8 mouse cellular contexts compared by ENCODE assay signal in genomic region chr13:114818513-114818912, GRCm38 (mm10). TPM values are rescaled to one million over a fixed set of nuclear protein-coding genes. Genes with fewer than 3 reads are reported as not detected.
A peak's percentile ranks its signal among the peaks of the same experiment; 100 is the strongest.
DNase-seq lines count a peak whose midpoint lies in the region; ATAC-seq and TF ChIP-seq lines count a peak whose summit lies in the region.

No protein-coding gene starts in this region.

- TF ChIP-seq CTCF in lung, embryonic 14.5 days (IDR thresholded peaks at IDR 0.05; ENCODE audit: low read depth), result no peak

- peak overlapping the region; percentile 87 for H3K4me2 ChIP-seq in lung, embryonic 14.5 days
- peak overlapping the region; percentile 70 for H3K4me2 ChIP-seq in forebrain, embryonic 14.5 days (ENCODE audit: low read length)
- peak overlapping the region; percentile 87 for H3K4me2 ChIP-seq in midbrain, embryonic 14.5 days (ENCODE audit: low read length)

- H3K4me1 ChIP-seq in lung, embryonic 14.5 days (ENCODE audit: insufficient read depth), result no peaks in the 10 kb centered on the region; the same call in 1 of the 2 replicates
- H3K4me1 ChIP-seq in forebrain, embryonic 14.5 days (ENCODE audit: control insufficient read depth, insufficient read depth, low read length), result peaks cover 9% of the 10 kb centered on the region
- H3K4me1 ChIP-seq in midbrain, embryonic 14.5 days (ENCODE audit: control insufficient read depth, insufficient read depth, low read length), result peaks cover 10% of the 10 kb centered on the region; the same call in 1 of the 2 replicates

- H3K9me3 ChIP-seq in lung, embryonic 14.5 days (ENCODE audit: low read depth, low read length), result no peaks in the 10 kb centered on the region
- no peaks in the 10 kb centered on the region for H3K9me3 ChIP-seq in forebrain, embryonic 14.5 days (replicated peaks; ENCODE audit: control insufficient read depth, low read length)
- no peaks in the 10 kb centered on the region for H3K9me3 ChIP-seq in midbrain, embryonic 14.5 days (ENCODE audit: control insufficient read depth, low read length)

- H3K36me3 ChIP-seq in lung, embryonic 14.5 days (ENCODE audit: insufficient read depth), result peaks cover 12% of the 10 kb centered on the region; the same call in 1 of the 2 replicates
- peaks cover 17% of the 10 kb centered on the region; the same call in 1 of the 2 replicates for H3K36me3 ChIP-seq in forebrain, embryonic 14.5 days (ENCODE audit: control insufficient read depth, insufficient read depth, low read length)
- no peaks in the 10 kb centered on the region for H3K36me3 ChIP-seq in midbrain, embryonic 14.5 days (ENCODE audit: control insufficient read depth, insufficient read depth, low read length)

- H3K4me3 ChIP-seq in lung, embryonic 14.5 days (ENCODE audit: low read depth, low read length), result peak overlapping the region; percentile 71
- H3K4me3 ChIP-seq in forebrain, embryonic 14.5 days (ENCODE audit: low read depth, low read length), result peak overlapping the region; percentile 63
- H3K4me3 ChIP-seq in midbrain, embryonic 14.5 days (replicated peaks; ENCODE audit: low read depth, low read length), result peak overlapping the region; percentile 72

- H3K27me3 ChIP-seq in lung, embryonic 14.5 days (ENCODE audit: insufficient read depth, low read length), result no peaks in the 10 kb centered on the region
- H3K27me3 ChIP-seq in forebrain, embryonic 14.5 days (replicated peaks; ENCODE audit: control insufficient read depth, insufficient read depth, low read length), result no peaks in the 10 kb centered on the region
- H3K27me3 ChIP-seq in midbrain, embryonic 14.5 days (ENCODE audit: control insufficient read depth, insufficient read depth, low read length), result no peaks in the 10 kb centered on the region

- peak; percentile 19 for DNase-seq in lung, embryonic 14.5 days
- DNase-seq in lung, postnatal 14 days, result no peak
- peak; percentile 50 for DNase-seq in adrenal gland, postnatal 14 days
- DNase-seq in forebrain, embryonic 14.5 days (ENCODE audit: low spot score), result no peak
- DNase-seq in kidney, postnatal 25 days, result peak; percentile 32 to 47
- no peak for DNase-seq in midbrain, embryonic 14.5 days
- no peak for DNase-seq in right cerebral cortex, postnatal 36 days (ENCODE audit: low spot score in 2 of 2)
- DNase-seq in frontal cortex, postnatal 25 days (ENCODE audit: low spot score in 2 of 2), result no peak

- H3K27ac ChIP-seq in lung, embryonic 14.5 days (ENCODE audit: low read depth), result no peak overlapping the region
- no peak overlapping the region for H3K27ac ChIP-seq in forebrain, embryonic 14.5 days (ENCODE audit: low read depth, low read length)
- no peak overlapping the region for H3K27ac ChIP-seq in midbrain, embryonic 14.5 days (replicated peaks; ENCODE audit: low read depth, low read length)

- H3K9ac ChIP-seq in lung, embryonic 14.5 days, result peak overlapping the region; percentile 72
- H3K9ac ChIP-seq in forebrain, embryonic 14.5 days (ENCODE audit: low read length), result peak overlapping the region; percentile 70
- H3K9ac ChIP-seq in midbrain, embryonic 14.5 days (replicated peaks; ENCODE audit: low read length), result peak overlapping the region; percentile 61

- peak; percentile 73 for ATAC-seq in lung, embryonic 14.5 days (ENCODE audit: insufficient read depth)
- ATAC-seq in forebrain, embryonic 14.5 days, result peak; percentile 79
- peak; percentile 59; the same call in 1 of the 2 replicates for ATAC-seq in midbrain, embryonic 14.5 days (ENCODE audit: low FRiP score, low TSS enrichment)

- WGBS in lung, embryonic 14.5 days, result 22% methylated on average over 9 of the region's 9 CpGs
- 33% methylated on average over 9 of the region's 9 CpGs for WGBS in forebrain, embryonic 14.5 days
- 24% methylated on average over 9 of the region's 9 CpGs for WGBS in midbrain, embryonic 14.5 days

RNA-seq across cellular contexts. Expression of gene Mocs2, which starts 0.5 kb away (rescaled TPM):
- polyA plus RNA-seq in lung, embryonic 14.5 days (2014; fragmentation: Nextera tagmentation; extraction: Ambion mirVana), result 81.4 and 89.7 TPM in 2 replicates
- total RNA-seq in adrenal gland, postnatal 14 days (2021), result 177 and 191 TPM in 2 replicates
- polyA plus RNA-seq in forebrain, embryonic 14.5 days (2014; fragmentation: Nextera tagmentation; extraction: Ambion mirVana), result 120 and 129 TPM in 2 replicates
- 119 and 123 TPM in 2 replicates for polyA plus RNA-seq in midbrain, embryonic 14.5 days (2014; fragmentation: Nextera tagmentation; extraction: Ambion mirVana)

Comparison
In these comparisons a context has a peak if more than half of its experiments do, and no peak if none do; other contexts are left out.
1. DNase-seq: peak in lung, embryonic 14.5 days (single experiment), adrenal gland, postnatal 14 days (single experiment) and kidney, postnatal 25 days (2 of 2); none in lung, postnatal 14 days (single experiment), forebrain, embryonic 14.5 days (single experiment), midbrain, embryonic 14.5 days (single experiment), right cerebral cortex, postnatal 36 days (0 of 2) and frontal cortex, postnatal 25 days (0 of 2).
2. Peak in every context shown above with its lines, with median percentiles within 50 percentile points of each other: ATAC-seq, H3K4me2 ChIP-seq, H3K4me3 ChIP-seq and H3K9ac ChIP-seq.